ENCODE assay signal across 9 mouse cellular contexts in the genomic region with DNA sequence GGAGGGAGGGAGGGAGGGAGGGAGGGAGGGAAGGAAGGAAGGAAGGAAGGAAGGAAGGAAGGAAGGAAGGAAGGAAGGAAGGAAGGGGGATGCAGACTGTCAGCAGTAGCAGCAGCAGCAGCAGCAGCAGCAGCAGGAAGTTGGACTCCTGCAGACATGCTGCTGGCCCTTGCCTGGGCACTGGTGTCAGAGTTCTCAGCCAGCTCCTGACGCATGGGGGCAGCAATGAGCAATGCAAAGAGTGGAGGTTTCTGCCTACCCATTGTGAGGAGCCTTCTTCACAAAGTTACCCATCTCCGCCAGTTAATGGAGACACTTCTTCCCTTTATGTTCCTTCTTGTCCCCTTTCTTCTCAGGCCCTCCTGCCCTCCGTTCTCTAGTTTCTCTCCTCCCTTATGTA. TPM values are rescaled to one million over a fixed set of nuclear protein-coding genes. Genes with fewer than 3 reads are reported as not detected.
DNase-seq lines count a peak whose midpoint lies in the region; ATAC-seq lines count a peak whose summit lies in the region.
"Had no signal": no experiment of that assay in that cellular context is flagged by ENCODE, and none has a peak within 500 bp of the region (broad histone marks: within the 10 kb centered on the region; RNA-seq: fewer than 3 reads in every experiment).

No protein-coding gene starts in this region.

- no peak overlapping the region for H3K9ac ChIP-seq in embryonic facial prominence, embryonic 14.5 days (ENCODE audit: low read depth, low read length)
- H3K9ac ChIP-seq in hindbrain, embryonic 16.5 days (ENCODE audit: low read depth, low read length), result no peak overlapping the region
- no peak overlapping the region for H3K9ac ChIP-seq in neural tube, embryonic 11.5 days (ENCODE audit: low read length)
- H3K9ac ChIP-seq: embryonic facial prominence, embryonic 12.5 days had no signal

- no peak overlapping the region for H3K27ac ChIP-seq in embryonic facial prominence, embryonic 14.5 days (replicated peaks; ENCODE audit: low read depth, low read length)
- no peak overlapping the region for H3K27ac ChIP-seq in hindbrain, embryonic 16.5 days (ENCODE audit: low read depth, low read length)
- H3K27ac ChIP-seq in neural tube, embryonic 11.5 days (ENCODE audit: low read depth, low read length), result no peak overlapping the region
- H3K27ac ChIP-seq: embryonic facial prominence, embryonic 12.5 days; macrophage had no signal

- H3K9me3 ChIP-seq in embryonic facial prominence, embryonic 14.5 days (ENCODE audit: control insufficient read depth, low read length), result no peaks in the 10 kb centered on the region
- no peaks in the 10 kb centered on the region for H3K9me3 ChIP-seq in hindbrain, embryonic 16.5 days (ENCODE audit: control insufficient read depth, low read length)
- no peaks in the 10 kb centered on the region for H3K9me3 ChIP-seq in neural tube, embryonic 11.5 days (ENCODE audit: control insufficient read depth, low read length)
- H3K9me3 ChIP-seq: embryonic facial prominence, embryonic 12.5 days had no signal

- peaks cover 3% of the 10 kb centered on the region; the same call in 1 of the 2 replicates for H3K27me3 ChIP-seq in embryonic facial prominence, embryonic 14.5 days (replicated peaks; ENCODE audit: control insufficient read depth, insufficient read depth, low read length)
- H3K27me3 ChIP-seq in hindbrain, embryonic 16.5 days (replicated peaks; ENCODE audit: control insufficient read depth, insufficient read depth, low read length), result no peaks in the 10 kb centered on the region
- no peaks in the 10 kb centered on the region for H3K27me3 ChIP-seq in neural tube, embryonic 11.5 days (ENCODE audit: control insufficient read depth, insufficient read depth, low read length)
- H3K27me3 ChIP-seq: embryonic facial prominence, embryonic 12.5 days had no signal

- H3K4me2 ChIP-seq in embryonic facial prominence, embryonic 14.5 days (ENCODE audit: low read depth, low read length), result no peak overlapping the region
- no peak overlapping the region for H3K4me2 ChIP-seq in hindbrain, embryonic 16.5 days (ENCODE audit: low read length)
- H3K4me2 ChIP-seq in neural tube, embryonic 11.5 days (ENCODE audit: low read depth), result no peak overlapping the region
- H3K4me2 ChIP-seq: embryonic facial prominence, embryonic 12.5 days had no signal

- ATAC-seq in embryonic facial prominence, embryonic 14.5 days (ENCODE audit: low read depth), result no peak
- ATAC-seq in hindbrain, embryonic 16.5 days, result 0 out of 2 replicates have a peak, but pooled peaks have one; percentile 24
- no peak for ATAC-seq in neural tube, embryonic 11.5 days (ENCODE audit: insufficient read depth, low FRiP score, low TSS enrichment)

- H3K4me1 ChIP-seq in embryonic facial prominence, embryonic 14.5 days (ENCODE audit: control insufficient read depth, insufficient read depth, low read length), result no peaks in the 10 kb centered on the region
- no peaks in the 10 kb centered on the region for H3K4me1 ChIP-seq in hindbrain, embryonic 16.5 days (ENCODE audit: control insufficient read depth, insufficient read depth, low read depth, low read length)
- no peaks in the 10 kb centered on the region for H3K4me1 ChIP-seq in neural tube, embryonic 11.5 days (ENCODE audit: control insufficient read depth, insufficient read depth, low read length)
- H3K4me1 ChIP-seq: embryonic facial prominence, embryonic 12.5 days had no signal

- WGBS in embryonic facial prominence, embryonic 14.5 days, result 28% methylated on average over 3 of the region's 3 CpGs
- WGBS in hindbrain, embryonic 16.5 days, result 22% methylated on average over 3 of the region's 3 CpGs
- WGBS in neural tube, embryonic 11.5 days, result 19% methylated on average over 3 of the region's 3 CpGs

- no peak overlapping the region for H3K4me3 ChIP-seq in embryonic facial prominence, embryonic 14.5 days (ENCODE audit: low read depth, low read length)
- no peak overlapping the region for H3K4me3 ChIP-seq in hindbrain, embryonic 16.5 days (ENCODE audit: low read length)
- H3K4me3 ChIP-seq in neural tube, embryonic 11.5 days (ENCODE audit: low read depth, low read length), result no peak overlapping the region
- H3K4me3 ChIP-seq: embryonic facial prominence, embryonic 12.5 days had no signal

- H3K36me3 ChIP-seq in embryonic facial prominence, embryonic 14.5 days (ENCODE audit: control insufficient read depth, insufficient read depth, low read length), result no peaks in the 10 kb centered on the region
- H3K36me3 ChIP-seq in hindbrain, embryonic 16.5 days (ENCODE audit: control insufficient read depth, insufficient read depth, low read length), result no peaks in the 10 kb centered on the region
- H3K36me3 ChIP-seq in neural tube, embryonic 11.5 days (ENCODE audit: control insufficient read depth, insufficient read depth, low read length), result no peaks in the 10 kb centered on the region
- H3K36me3 ChIP-seq: embryonic facial prominence, embryonic 12.5 days had no signal

- DNase-seq in NIH3T3 (ENCODE audit: low read depth), result peak; percentile 36
- DNase-seq in adrenal gland, postnatal 14 days, result peak; percentile 79
- peak; percentile 65 for DNase-seq in embryonic facial prominence, embryonic 14.5 days (ENCODE audit: low spot score)
- peak; percentile 84 to 88 for DNase-seq in left cerebral cortex, adult 18-20 months (ENCODE audit: low spot score in 2 of 2)
- DNase-seq in neural tube, embryonic 11.5 days (ENCODE audit: low spot score), result peak; percentile 79
- DNase-seq in urinary bladder, postnatal 36 days (ENCODE audit: low spot score in 2 of 2), result peak; percentile 54 to 66

RNA-seq across cellular contexts. Expression of a gene that starts 40.7 kb away (rescaled TPM):
- total RNA-seq in adrenal gland, postnatal 14 days (2021), result 1.3 and 1.7 TPM in 2 replicates
- polyA plus RNA-seq in embryonic facial prominence, embryonic 14.5 days (2014; fragmentation: Nextera tagmentation; extraction: Ambion mirVana), result 28.2 and 34.7 TPM in 2 replicates
- 244 and 264 TPM in 2 replicates for polyA plus RNA-seq in hindbrain, embryonic 16.5 days (2015; fragmentation: Nextera tagmentation; extraction: Ambion mirVana)
- 100 to 1,000 TPM; 250 to 265 TPM for total RNA-seq in left cerebral cortex, adult 18-20 months (2021)
- polyA plus RNA-seq in neural tube, embryonic 11.5 days (2014; fragmentation: Nextera tagmentation; extraction: Ambion mirVana), result 22.0 and 22.6 TPM in 2 replicates
- polyA plus RNA-seq: macrophage had no signal

Comparison
In these comparisons a context has a peak if more than half of its experiments do, and no peak if none do; other contexts are left out.
1. DNase-seq: peak in every context shown above with its lines; median percentile 86 in left cerebral cortex, adult 18-20 months; 79 in adrenal gland, postnatal 14 days; 79 in neural tube, embryonic 11.5 days; 65 in embryonic facial prominence, embryonic 14.5 days; 60 in urinary bladder, postnatal 36 days; 36 in NIH3T3.